Mouse (Mus musculus): ENCODE results near the gene Tmed2. TPM values are rescaled to one million over a fixed set of nuclear protein-coding genes. Genes with fewer than 3 reads are reported as not detected.
A peak's percentile ranks its signal among the peaks of the same experiment; 100 is the strongest.
"Not testable (repeated sequence)": the region's sequence is repeated elsewhere in the genome, so short reads cannot be mapped to it uniquely, and the experiment has no call there.

Gene Tmed2
- polyA plus RNA-seq, 1 experiment from 2014 or later: 561 TPM

GRCm38 (mm10) chr5:124498221-124498876 lies 42.1 kb upstream of the Tmed2 start:
- Histone ChIP-seq H3K4me3 (replicated peaks; ENCODE audit: low read depth, low read length) (no peak overlapping the region), H3K9me3 (replicated peaks; ENCODE audit: low read length) (no peaks in the 10 kb centered on the region), H3K4me1 (replicated peaks; ENCODE audit: insufficient read depth, low read length) (no peaks in the 10 kb centered on the region), H3K36me3 (ENCODE audit: insufficient read depth, low read length) (peaks cover 38% of the 10 kb centered on the region), H3K9ac (ENCODE audit: low read depth, low read length) (no peak overlapping the region), H3K27ac (peak overlapping the region; percentile 47; the same call in 1 of the 2 replicates), H3K4me2 (ENCODE audit: low read length) (no peak overlapping the region), H3K27me3 (ENCODE audit: insufficient read depth, low read length) (no peaks in the 10 kb centered on the region)
- ATAC-seq (replicated peaks; ENCODE audit: low FRiP score, low read depth): no peak
- WGBS: 72% methylated on average over 9 of the region's 9 CpGs
- TF ChIP-seq CTCF (IDR thresholded peaks at IDR 0.05; ENCODE audit: low read depth): no peak
- DNase-seq (ENCODE audit: low spot score): peak; percentile 63

- no peaks in the 10 kb centered on the region for H3K27me3 ChIP-seq (ENCODE audit: insufficient read depth, low read length)
- no peaks in the 10 kb centered on the region for H3K9me3 ChIP-seq (replicated peaks; ENCODE audit: low read length)
- H3K4me1 ChIP-seq (replicated peaks; ENCODE audit: insufficient read depth, low read length): no peaks in the 10 kb centered on the region
- H3K27ac ChIP-seq: no peak overlapping the region; the same call in 1 of the 2 replicates
- 61% methylated on average over 5 of the region's 5 CpGs for WGBS
- no peak for DNase-seq (ENCODE audit: low spot score)
- H3K4me2 ChIP-seq (ENCODE audit: low read length): no peak overlapping the region
- H3K9ac ChIP-seq (ENCODE audit: low read depth, low read length): no peak overlapping the region
- TF ChIP-seq CTCF (IDR thresholded peaks at IDR 0.05; ENCODE audit: low read depth): no peak
- peaks cover 34% of the 10 kb centered on the region for H3K36me3 ChIP-seq (ENCODE audit: insufficient read depth, low read length)
- no peak for ATAC-seq (replicated peaks; ENCODE audit: low FRiP score, low read depth)
- H3K4me3 ChIP-seq (replicated peaks; ENCODE audit: low read depth, low read length): no peak overlapping the region
These were observed 41.5 kb upstream of the Tmed2 start for GRCm38 (mm10) chr5:124499001-124499400.

GRCm38 (mm10) chr5:124500037-124500436 lies 40.5 kb upstream of the Tmed2 start:
- TF ChIP-seq CTCF (IDR thresholded peaks at IDR 0.05; ENCODE audit: low read depth): 0 out of 2 replicates have a peak, but pooled peaks have one; percentile 3
- H3K27me3 ChIP-seq (ENCODE audit: insufficient read depth, low read length); H3K4me2 ChIP-seq (ENCODE audit: low read length); DNase-seq (ENCODE audit: low spot score); H3K4me3 ChIP-seq (replicated peaks; ENCODE audit: low read depth, low read length); H3K27ac ChIP-seq; H3K9me3 ChIP-seq (replicated peaks; ENCODE audit: low read length); ATAC-seq (replicated peaks; ENCODE audit: low FRiP score, low read depth); H3K4me1 ChIP-seq (replicated peaks; ENCODE audit: insufficient read depth, low read length); H3K9ac ChIP-seq (ENCODE audit: low read depth, low read length): not testable (repeated sequence)
- WGBS: 82% methylated on average over 2 of the region's 4 CpGs
- peaks cover 27% of the 10 kb centered on the region for H3K36me3 ChIP-seq (ENCODE audit: insufficient read depth, low read length)

- no peak for DNase-seq (ENCODE audit: low spot score)
- H3K9ac ChIP-seq (ENCODE audit: low read depth, low read length): no peak overlapping the region
These were observed 39.9 kb upstream of the Tmed2 start for GRCm38 (mm10) chr5:124500573-124500972.

GRCm38 (mm10) chr5:124501541-124501940 lies 39.0 kb upstream of the Tmed2 start:
- 90% methylated on average over 10 of the region's 10 CpGs for WGBS
- Histone ChIP-seq H3K4me2 (ENCODE audit: low read length) (no peak overlapping the region), H3K4me3 (replicated peaks; ENCODE audit: low read depth, low read length) (no peak overlapping the region), H3K9me3 (replicated peaks; ENCODE audit: low read length) (no peaks in the 10 kb centered on the region), H3K9ac (ENCODE audit: low read depth, low read length) (no peak overlapping the region), H3K36me3 (ENCODE audit: insufficient read depth, low read length) (peaks cover 26% of the 10 kb centered on the region), H3K4me1 (replicated peaks; ENCODE audit: insufficient read depth, low read length) (no peaks in the 10 kb centered on the region), H3K27ac (no peak overlapping the region), H3K27me3 (ENCODE audit: insufficient read depth, low read length) (no peaks in the 10 kb centered on the region)
- ATAC-seq (replicated peaks; ENCODE audit: low FRiP score, low read depth) (no peak), DNase-seq (ENCODE audit: low spot score) (no peak)
- no peak for TF ChIP-seq CTCF (IDR thresholded peaks at IDR 0.05; ENCODE audit: low read depth)

More at GRCm38 (mm10) chr5:124500573-124500972, 39.9 kb upstream of the Tmed2 start:
- H3K9me3 ChIP-seq (replicated peaks; ENCODE audit: low read length): no peaks in the 10 kb centered on the region
- no peaks in the 10 kb centered on the region for H3K4me1 ChIP-seq (replicated peaks; ENCODE audit: insufficient read depth, low read length)
- H3K27me3 ChIP-seq (ENCODE audit: insufficient read depth, low read length): no peaks in the 10 kb centered on the region
- ATAC-seq (replicated peaks; ENCODE audit: low FRiP score, low read depth): no peak
- 94% methylated on average over 3 of the region's 3 CpGs for WGBS
- TF ChIP-seq CTCF (IDR thresholded peaks at IDR 0.05; ENCODE audit: low read depth): no peak
- no peak overlapping the region for H3K4me2 ChIP-seq (ENCODE audit: low read length)
- peaks cover 26% of the 10 kb centered on the region for H3K36me3 ChIP-seq (ENCODE audit: insufficient read depth, low read length)
- H3K27ac ChIP-seq: no peak overlapping the region
- H3K4me3 ChIP-seq (replicated peaks; ENCODE audit: low read depth, low read length): no peak overlapping the region

- Histone ChIP-seq H3K27ac (no peak overlapping the region), H3K9me3 (replicated peaks; ENCODE audit: low read length) (no peaks in the 10 kb centered on the region), H3K36me3 (ENCODE audit: insufficient read depth, low read length) (peaks cover 23% of the 10 kb centered on the region), H3K27me3 (ENCODE audit: insufficient read depth, low read length) (no peaks in the 10 kb centered on the region), H3K4me1 (replicated peaks; ENCODE audit: insufficient read depth, low read length) (no peaks in the 10 kb centered on the region; the same call in 1 of the 2 replicates), H3K4me3 (replicated peaks; ENCODE audit: low read depth, low read length) (no peak overlapping the region), H3K9ac (ENCODE audit: low read depth, low read length) (no peak overlapping the region), H3K4me2 (ENCODE audit: low read length) (no peak overlapping the region)
- no peak for ATAC-seq (replicated peaks; ENCODE audit: low FRiP score, low read depth)
- 45% methylated on average over 14 of the region's 14 CpGs for WGBS
- DNase-seq (ENCODE audit: low spot score): no peak
- no peak for TF ChIP-seq CTCF (IDR thresholded peaks at IDR 0.05; ENCODE audit: low read depth)
These were observed 36.8 kb upstream of the Tmed2 start for GRCm38 (mm10) chr5:124503742-124504141.

Data from kidney, postnatal 0 days (tissue).